Mouse (Mus musculus): ENCODE measurements around the gene Vmn1r173.
"Not testable (repeated sequence)": the region's sequence is repeated elsewhere in the genome, so short reads cannot be mapped to it uniquely, and the experiment has no call there.

Vmn1r173 gene

GRCm38 (mm10) chr7:23700403-23700802 lies at the start of gene Vmn1r173:
Vmn1r173 (plus strand) TSS chr7:23700703.
- not testable (repeated sequence) for DNase-seq (ENCODE audit: low spot score)

- DNase-seq (ENCODE audit: low spot score), result no peak
Measured at GRCm38 (mm10) chr7:23658016-23658415, 42.5 kb upstream of the Vmn1r173 start, which contains the start of gene Vmn1r172. Vmn1r172 (plus strand) TSS chr7:23658316.

GRCm38 (mm10) chr7:23751970-23752369 lies 51.5 kb downstream of the Vmn1r173 start, which contains the start of gene Vmn1r174:
Vmn1r174 (plus strand) TSS chr7:23752270.
- not testable (repeated sequence) for DNase-seq (ENCODE audit: low spot score)

All from embryo, embryonic 10 days (tissue).